Mouse (Mus musculus) ES-E14 (cell line): Measurements from ENCODE around the gene Mrps6. TPM values are rescaled to one million over a fixed set of nuclear protein-coding genes. Genes with fewer than 3 reads are reported as not detected.

Experiments used
- DNase-seq: peaks from one replicate; pipeline ENCODE4 v3.0.0-alpha.2; 2013; ENCODE audit warnings: low read depth, low spot score
- H3K27ac ChIP-seq: 2 replicates; pipeline ENCODE4 v1.5.1; 2012; ENCODE audit warnings: low read depth, mild to moderate bottlenecking, low read length, moderate library complexity, mixed read lengths; ENCODE audit not compliant: poor library complexity, insufficient read depth, severe bottlenecking
- H3K36me3 ChIP-seq: 2 replicates; pipeline ENCODE4 v1.6.1; 2012; ENCODE audit warnings: mild to moderate bottlenecking, low read length, moderate library complexity, mixed read lengths; ENCODE audit not compliant: control insufficient read depth, poor library complexity, insufficient read depth, severe bottlenecking
- H3K4me1 ChIP-seq, 2 experiments: fragments of 150-350 bp in 1 of 2; sonication (generic) in 1 of 2; 2 replicates each; pipeline ENCODE4 v1.6.1; 2012; ENCODE audit warnings: low read length in 2 of 2, mild to moderate bottlenecking in 1 of 2, mixed read lengths in 1 of 2; ENCODE audit not compliant: control insufficient read depth in 2 of 2, insufficient read depth in 2 of 2, poor library complexity in 1 of 2
- H3K4me3 ChIP-seq, 2 experiments: fragments of 150-350 bp in 1 of 2; sonication (generic) in 1 of 2; 2 replicates each; pipeline ENCODE4 v1.5.1; 2012; ENCODE audit warnings: low read length in 2 of 2, low read depth in 1 of 2, mild to moderate bottlenecking in 1 of 2, mixed read lengths in 1 of 2; ENCODE audit not compliant: insufficient read depth in 1 of 2, poor library complexity in 1 of 2, severe bottlenecking in 1 of 2
- H3K9ac ChIP-seq: 2 replicates; pipeline ENCODE4 v1.6.1; 2012; ENCODE audit warnings: low read depth, mild to moderate bottlenecking, low read length, mixed read lengths; ENCODE audit not compliant: poor library complexity, insufficient read depth, severe bottlenecking
- H3K9me3 ChIP-seq: fragments of 150-350 bp; sonication (generic); 2 replicates; pipeline ENCODE4 v1.6.1; 2012; ENCODE audit warnings: low read depth, mild to moderate bottlenecking, low read length; ENCODE audit not compliant: control insufficient read depth, insufficient read depth
- CHD2 ChIP-seq: IDR thresholded peaks from 2 replicates; pipeline ENCODE4 v1.6.1; 2014; ENCODE audit warnings: mild to moderate bottlenecking, low read depth, low read length, inconsistent platforms
- HCFC1 ChIP-seq: IDR thresholded peaks from 2 replicates; pipeline ENCODE4 v1.6.1; 2012; ENCODE audit warnings: low read length, inconsistent platforms, borderline replicate concordance; ENCODE audit not compliant: insufficient read depth
- MAFK ChIP-seq: IDR thresholded peaks from 2 replicates; pipeline ENCODE4 v1.6.1; 2014; ENCODE audit warnings: mild to moderate bottlenecking, low read depth, low read length, inconsistent platforms; ENCODE audit not compliant: insufficient read depth
- ZC3H11A ChIP-seq: IDR thresholded peaks from 2 replicates; pipeline ENCODE4 v1.6.1; 2012; ENCODE audit warnings: low read depth, mild to moderate bottlenecking, inconsistent platforms, low read length, borderline replicate concordance
- ZNF384 ChIP-seq: IDR thresholded peaks from 2 replicates; pipeline ENCODE4 v1.6.1; 2012; ENCODE audit warnings: low read depth, low read length, inconsistent platforms
- in situ Hi-C, 2 experiments: fragments of 600-800 bp; cut with MboI; formaldehyde crosslinking; loops; one replicate each; pipeline ENCODE4 v1.15.1; 2025; ENCODE audit warnings: low sequenced_read_pairs in 2 of 2, inconsistent platforms in 1 of 2; ENCODE audit not compliant: unreplicated experiment in 2 of 2
- total RNA-seq: library from RNA; depleted of rRNA; stranded (reverse); fragments of 300-350 nt; gene quantifications from 2 replicates; pipeline ENCODE4 v1.2.3, GENCODE M21; 2012

The Mrps6 gene
- total RNA-seq, 1 experiment: 30.4 TPM

DNA sequence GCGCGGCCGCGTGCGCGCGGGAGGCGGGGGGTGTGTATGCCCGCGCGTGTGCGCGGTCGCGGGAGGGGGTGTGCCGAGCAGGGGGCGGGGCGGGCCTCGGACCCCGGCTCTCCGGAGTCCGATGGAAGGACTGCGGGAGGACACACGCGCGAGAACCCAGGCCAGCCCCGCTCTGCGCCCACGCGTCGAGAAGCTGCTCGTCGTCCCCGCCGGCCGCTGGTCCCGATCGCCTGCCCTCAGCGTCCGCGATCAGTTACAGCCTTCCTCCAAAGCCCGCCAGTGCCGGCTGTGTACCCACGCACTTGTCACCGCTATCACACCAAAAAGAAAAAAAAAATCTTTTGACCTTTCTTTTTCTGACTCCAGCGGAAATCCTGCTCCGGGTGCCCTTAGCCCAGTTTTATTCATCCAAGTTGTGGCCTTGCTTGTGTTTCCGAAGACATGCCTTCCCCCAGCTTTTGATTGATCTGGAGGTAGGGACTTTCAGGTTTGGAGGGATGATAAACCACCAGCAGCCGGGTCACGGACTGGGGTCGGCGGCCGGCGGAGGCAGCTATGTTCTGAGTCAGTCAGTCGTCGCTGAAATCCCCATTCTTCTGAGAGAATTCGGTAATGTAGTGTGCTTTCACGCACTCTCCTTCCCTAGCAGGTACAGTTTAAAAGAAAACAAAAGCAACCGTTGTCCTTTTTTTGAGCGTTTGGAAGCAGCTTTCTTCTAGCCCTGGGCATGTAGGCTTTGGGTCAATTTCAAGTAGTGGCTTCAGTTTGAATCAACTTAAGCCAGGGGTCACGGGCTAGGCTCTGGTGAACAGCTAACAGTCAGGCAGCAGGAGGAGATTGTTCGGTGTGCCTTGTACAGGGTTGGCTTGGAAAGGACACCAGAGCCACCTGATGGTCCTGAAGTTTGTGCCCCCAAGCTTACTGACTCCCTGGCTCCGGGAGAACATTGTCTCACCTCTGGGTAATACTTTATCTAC lies 862 bp downstream of the Mrps6 start:
- no peak for TF ChIP-seq ZC3H11A
- TF ChIP-seq CHD2: no peak
- TF ChIP-seq HCFC1: no peak
- TF ChIP-seq MAFK: no peak
- TF ChIP-seq ZNF384: no peak
- no peak for DNase-seq
- H3K9ac ChIP-seq: peak overlapping the region; percentile 97
- H3K27ac ChIP-seq: no peak overlapping the region
- peak overlapping the region; percentile 87 to 100 for H3K4me3 ChIP-seq
- H3K36me3 ChIP-seq: 0 out of 2 replicates have a peak, but pooled peaks cover 5% of the 10 kb centered on the region
- H3K4me1 ChIP-seq: peaks cover 0 to 8% of the 10 kb centered on the region in 2 experiments; a peak in 2 of 4 replicates
- no peaks in the 10 kb centered on the region for H3K9me3 ChIP-seq
- in situ Hi-C loops: no loop called here

DNA sequence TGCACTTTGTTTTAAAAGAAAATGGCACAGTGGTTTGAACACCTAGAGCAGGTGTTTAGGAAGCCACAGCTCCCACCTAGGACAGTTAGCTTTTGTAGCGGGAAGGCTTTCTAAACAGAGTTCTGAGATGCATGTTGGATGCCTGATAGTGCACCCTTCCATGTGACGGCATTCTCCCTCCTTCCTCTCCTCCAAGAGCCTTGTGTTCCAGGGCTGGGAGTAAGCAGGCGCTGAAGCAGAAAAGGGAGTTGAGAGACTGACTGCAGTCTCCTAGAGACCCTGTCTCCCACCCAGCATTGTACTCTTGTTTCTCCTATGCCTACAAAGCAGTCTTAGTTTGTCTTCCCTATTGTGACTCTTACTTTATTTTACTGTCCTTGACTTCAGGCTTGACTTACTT lies 2.1 kb downstream of the Mrps6 start:
- DNase-seq: no peak
- Histone ChIP-seq H3K9ac (no peak overlapping the region), H3K4me3 (no peak overlapping the region), H3K36me3 (0 out of 2 replicates have a peak, but pooled peaks cover 5% of the 10 kb centered on the region), H3K9me3 (no peaks in the 10 kb centered on the region), H3K4me1 (peaks cover 0 to 8% of the 10 kb centered on the region in 2 experiments; a peak in 2 of 4 replicates), H3K27ac (no peak overlapping the region)
- in situ Hi-C loops: no loop called here
- TF ChIP-seq ZC3H11A: no peak
- no peak for TF ChIP-seq ZNF384
- TF ChIP-seq HCFC1: no peak
- TF ChIP-seq CHD2: no peak
- TF ChIP-seq MAFK: no peak

DNA sequence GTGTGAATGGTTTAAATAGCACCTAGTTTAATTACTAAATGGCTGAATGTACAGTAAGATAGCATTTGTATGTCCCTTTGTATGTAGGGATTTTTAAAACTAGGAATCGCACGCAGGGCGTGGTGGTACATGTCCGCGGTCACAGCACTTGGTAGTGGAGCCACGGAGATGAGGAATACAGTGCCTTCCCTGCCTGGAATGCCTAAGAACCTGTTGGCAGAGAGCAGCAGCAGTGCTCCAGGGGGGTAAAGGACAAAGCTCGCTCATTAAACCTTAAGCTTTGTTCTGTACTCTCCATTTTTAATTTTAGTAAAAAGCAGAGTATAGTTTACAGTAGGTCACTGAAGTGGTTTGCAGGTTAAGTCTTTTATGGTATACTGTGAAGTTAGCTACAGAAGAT lies 3.5 kb downstream of the Mrps6 start:
- TF ChIP-seq MAFK: no peak
- TF ChIP-seq ZC3H11A: no peak
- no peak for TF ChIP-seq CHD2
- Histone ChIP-seq H3K36me3 (0 out of 2 replicates have a peak, but pooled peaks cover 5% of the 10 kb centered on the region), H3K9me3 (no peaks in the 10 kb centered on the region), H3K27ac (no peak overlapping the region), H3K4me3 (no peak overlapping the region), H3K9ac (no peak overlapping the region), H3K4me1 (peaks cover 0 to 8% of the 10 kb centered on the region in 2 experiments; a peak in 2 of 4 replicates)
- in situ Hi-C loops: no loop called here
- DNase-seq: no peak

DNA sequence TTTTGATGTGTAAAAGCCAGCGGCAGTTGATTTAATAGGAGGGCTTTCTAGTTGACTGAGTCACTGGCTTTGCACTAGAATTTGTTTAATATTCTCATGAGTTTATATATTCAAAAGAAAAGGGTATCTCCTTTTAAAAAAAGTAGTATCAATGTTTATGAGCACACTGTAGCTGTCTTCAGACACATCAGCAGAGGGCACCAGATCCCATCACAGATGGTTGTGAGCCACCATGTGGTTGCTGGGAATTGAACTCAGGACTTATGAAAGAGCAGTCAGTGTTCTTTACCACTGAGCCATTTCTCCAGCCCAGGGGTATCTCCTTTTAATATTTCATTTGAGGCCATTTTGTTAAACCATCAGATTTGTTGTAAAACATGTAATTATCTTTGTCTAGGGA lies 4.8 kb downstream of the Mrps6 start:
- Histone ChIP-seq H3K4me1 (peaks cover 0 to 6% of the 10 kb centered on the region in 2 experiments; a peak in 1 of 4 replicates), H3K27ac (no peak overlapping the region), H3K9ac (no peak overlapping the region), H3K9me3 (no peaks in the 10 kb centered on the region), H3K4me3 (no peak overlapping the region), H3K36me3 (0 out of 2 replicates have a peak, but pooled peaks cover 5% of the 10 kb centered on the region)
- TF ChIP-seq MAFK: no peak
- no peak for TF ChIP-seq ZNF384
- TF ChIP-seq HCFC1: no peak
- TF ChIP-seq ZC3H11A: no peak
- no peak for TF ChIP-seq CHD2
- in situ Hi-C loops: no loop called here
- DNase-seq: no peak
